In the genomic region with DNA sequence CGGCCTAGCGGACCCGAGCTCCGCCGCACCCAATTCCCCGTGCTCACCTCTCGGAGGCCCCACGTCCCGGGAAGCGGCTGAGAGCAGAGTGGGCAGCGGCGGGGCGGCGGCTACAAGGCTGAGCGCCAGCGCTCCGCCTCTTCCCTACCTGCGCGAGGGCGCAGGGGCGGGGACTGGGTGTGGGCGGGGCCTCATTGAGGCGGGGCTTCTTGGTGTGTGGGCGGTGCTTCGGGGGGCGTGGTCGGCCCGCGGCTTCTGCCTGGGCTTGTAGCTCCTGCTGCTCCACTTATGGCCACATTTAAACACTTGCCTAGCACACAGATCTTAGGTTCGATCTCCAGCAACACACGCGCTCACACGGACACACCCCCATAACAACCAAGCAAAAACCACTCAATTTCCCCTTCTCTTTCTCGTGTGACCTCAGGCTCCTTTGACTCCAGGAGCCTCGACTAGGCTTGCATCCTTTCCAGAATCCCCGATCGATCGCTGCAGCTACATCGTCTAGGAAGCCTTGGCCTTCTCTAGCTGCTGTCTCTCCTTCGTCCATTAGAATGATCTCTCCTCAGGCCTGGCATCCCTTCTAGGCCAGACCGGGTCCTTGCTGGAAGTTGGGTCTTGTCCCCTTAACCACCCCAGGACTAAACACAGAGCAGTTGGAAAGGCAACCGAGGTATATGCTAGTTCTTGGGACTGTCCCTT, we compare ENCODE assay signal across 7 mouse cellular contexts. TPM values are rescaled to one million over a fixed set of nuclear protein-coding genes. Genes with fewer than 3 reads are reported as not detected.
A peak's percentile ranks its signal among the peaks of the same experiment; 100 is the strongest.
DNase-seq lines count a peak whose midpoint lies in the region; ATAC-seq and TF ChIP-seq lines count a peak whose summit lies in the region.

No protein-coding gene starts in this region.

- TF ChIP-seq CTCF in hindbrain, postnatal 0 days (IDR thresholded peaks at IDR 0.05; ENCODE audit: low read depth): no peak

- peaks cover 35% of the 10 kb centered on the region for H3K4me1 ChIP-seq in hindbrain, postnatal 0 days (ENCODE audit: insufficient read depth, low read length)
- H3K4me1 ChIP-seq in liver, embryonic 15.5 days (replicated peaks): peaks cover 94% of the 10 kb centered on the region

- peak overlapping the region; percentile 49 for H3K9ac ChIP-seq in hindbrain, postnatal 0 days (replicated peaks; ENCODE audit: low read length)
- peak overlapping the region; percentile 93 for H3K9ac ChIP-seq in liver, embryonic 15.5 days

- WGBS in hindbrain, postnatal 0 days: 11% methylated on average over 38 of the region's 42 CpGs
- WGBS in liver, embryonic 15.5 days (ENCODE audit: insufficient replicate concordance): 10% methylated on average over 39 of the region's 42 CpGs

- no peak for ATAC-seq in hindbrain, postnatal 0 days
- peak; percentile 70 for ATAC-seq in liver, embryonic 15.5 days (ENCODE audit: insufficient read depth)

- no peaks in the 10 kb centered on the region for H3K36me3 ChIP-seq in hindbrain, postnatal 0 days (ENCODE audit: insufficient read depth, low read length)
- H3K36me3 ChIP-seq in liver, embryonic 15.5 days (replicated peaks): no peaks in the 10 kb centered on the region

- DNase-seq in Muller cell, postnatal 12 days (ENCODE audit: inconsistent ontology term): peak; percentile 93
- DNase-seq in brain, adult 2 months (ENCODE audit: low read depth, low spot score): peak; percentile 39
- peak; percentile 82 to 85 for DNase-seq in gastrocnemius, adult 8-10 months (ENCODE audit: low spot score in 2 of 2)
- peak; percentile 55 for DNase-seq in hindbrain, postnatal 0 days (ENCODE audit: low spot score)
- DNase-seq in neural tube, embryonic 10.5 days (ENCODE audit: extremely low spot score, low spot score): peak; percentile 88
- DNase-seq in thymus, adult 18-20 months: peak; percentile 70 to 71

- peak overlapping the region; percentile 49 for H3K4me3 ChIP-seq in hindbrain, postnatal 0 days (ENCODE audit: low read length)
- H3K4me3 ChIP-seq in liver, embryonic 15.5 days (replicated peaks): peak overlapping the region; percentile 88

- no peaks in the 10 kb centered on the region for H3K9me3 ChIP-seq in hindbrain, postnatal 0 days (ENCODE audit: low read length)
- H3K9me3 ChIP-seq in liver, embryonic 15.5 days (replicated peaks): no peaks in the 10 kb centered on the region

- no peak overlapping the region for H3K27ac ChIP-seq in hindbrain, postnatal 0 days
- H3K27ac ChIP-seq in liver, embryonic 15.5 days (replicated peaks): peak overlapping the region; percentile 93

- H3K4me2 ChIP-seq in hindbrain, postnatal 0 days (ENCODE audit: low read depth, low read length): peak overlapping the region; percentile 78
- peak overlapping the region; percentile 93 for H3K4me2 ChIP-seq in liver, embryonic 15.5 days

- H3K27me3 ChIP-seq in hindbrain, postnatal 0 days (ENCODE audit: insufficient read depth, low read length): peaks cover 7% of the 10 kb centered on the region; the same call in 1 of the 2 replicates
- no peaks in the 10 kb centered on the region for H3K27me3 ChIP-seq in liver, embryonic 15.5 days

RNA-seq across cellular contexts. Expression of gene Rhbdf2, which starts 2.5 kb away (rescaled TPM):
- 10 to 100 TPM; 10.6 to 19.9 (median 11.2) TPM for total RNA-seq in gastrocnemius, adult 8-10 months (2022)
- total RNA-seq in hindbrain, postnatal 0 days (2014; rRNA removed): 3.8 and 4.0 TPM in 2 replicates
- 1.1 and 1.6 TPM in 2 replicates for polyA plus RNA-seq in hindbrain, postnatal 0 days (2015; fragmentation: Nextera tagmentation; extraction: Ambion mirVana)
- 7.2 and 7.5 TPM in 2 replicates for polyA plus RNA-seq in liver, embryonic 15.5 days (2015; fragmentation: Nextera tagmentation; extraction: Ambion mirVana)

RNA-seq across cellular contexts. Expression of gene Prcd, which starts 29.1 kb away (rescaled TPM):
- total RNA-seq in gastrocnemius, adult 8-10 months (2022): under 1 TPM in 2 of 4 experiments, not detected in 2; 0.29 to 0.51 TPM
- total RNA-seq in hindbrain, postnatal 0 days (2014; rRNA removed): 1.2 and 1.3 TPM in 2 replicates
- 5.3 and 6.4 TPM in 2 replicates for polyA plus RNA-seq in hindbrain, postnatal 0 days (2015; fragmentation: Nextera tagmentation; extraction: Ambion mirVana)
- 0.16 and 0.29 TPM in 2 replicates for polyA plus RNA-seq in liver, embryonic 15.5 days (2015; fragmentation: Nextera tagmentation; extraction: Ambion mirVana)

RNA-seq across cellular contexts. Expression of gene Cygb, which starts 29.8 kb away (rescaled TPM):
- 10 to 100 TPM in 2 of 4 experiments, 1 to 10 TPM in 2; 6.4 to 14.4 (median 10.1) TPM for total RNA-seq in gastrocnemius, adult 8-10 months (2022)
- 48.4 and 54.7 TPM in 2 replicates for total RNA-seq in hindbrain, postnatal 0 days (2014; rRNA removed)
- 46.0 and 48.1 TPM in 2 replicates for polyA plus RNA-seq in hindbrain, postnatal 0 days (2015; fragmentation: Nextera tagmentation; extraction: Ambion mirVana)
- 0.84 and 1.0 TPM in 2 replicates for polyA plus RNA-seq in liver, embryonic 15.5 days (2015; fragmentation: Nextera tagmentation; extraction: Ambion mirVana)

RNA-seq across cellular contexts. Expression of gene Aanat, which starts 38.0 kb away (rescaled TPM):
- total RNA-seq in gastrocnemius, adult 8-10 months (2022): not detected
- total RNA-seq in hindbrain, postnatal 0 days (2014; rRNA removed): 0.68 TPM in 1 of 2 replicates, not detected in the other
- 0.46 and 0.81 TPM in 2 replicates for polyA plus RNA-seq in hindbrain, postnatal 0 days (2015; fragmentation: Nextera tagmentation; extraction: Ambion mirVana)
- polyA plus RNA-seq in liver, embryonic 15.5 days (2015; fragmentation: Nextera tagmentation; extraction: Ambion mirVana): not detected in 2 replicates

RNA-seq across cellular contexts. Expression of gene Ube2o, which starts 43.0 kb away (rescaled TPM):
- total RNA-seq in gastrocnemius, adult 8-10 months (2022): 10 to 100 TPM; 22.4 to 27.6 (median 22.5) TPM
- 101 and 112 TPM in 2 replicates for total RNA-seq in hindbrain, postnatal 0 days (2014; rRNA removed)
- 31.3 and 31.9 TPM in 2 replicates for polyA plus RNA-seq in hindbrain, postnatal 0 days (2015; fragmentation: Nextera tagmentation; extraction: Ambion mirVana)
- 38.1 and 51.7 TPM in 2 replicates for polyA plus RNA-seq in liver, embryonic 15.5 days (2015; fragmentation: Nextera tagmentation; extraction: Ambion mirVana)

Comparison
In these comparisons a context has a peak if more than half of its experiments do, and no peak if none do; other contexts are left out.
1. DNase-seq: peak in every context shown above with its lines; median percentile 93 in Muller cell, postnatal 12 days; 88 in neural tube, embryonic 10.5 days; 84 in gastrocnemius, adult 8-10 months; 70 in thymus, adult 18-20 months; 55 in hindbrain, postnatal 0 days; 39 in brain, adult 2 months.